Mouse (Mus musculus) liver, embryonic 14.5 days (tissue): Measurements from ENCODE around the gene Spp2. TPM values are rescaled to one million over a fixed set of nuclear protein-coding genes. Genes with fewer than 3 reads are reported as not detected.

Experiments used
- ATAC-seq: fragments of 200-750 bp; cut with Nextera tagmentation; 2 replicates; pipeline ENCODE4 v1.8.0; 2017; ENCODE audit warnings: moderate number of reproducible peaks, mild to moderate bottlenecking, moderate library complexity; ENCODE audit not compliant: insufficient read depth
- DNase-seq, 3 experiments: peaks; one replicate each; pipeline ENCODE4 v3.0.0-alpha.2; 2012 to 2013; ENCODE audit warnings: low read depth in 3 of 3, low spot score in 3 of 3
- H3K27ac ChIP-seq: fragments of 300-500 bp; sonication (generic); 2 replicates; pipeline ENCODE4 v1.5.1; 2014; ENCODE audit warnings: moderate library complexity, mild to moderate bottlenecking, control low read depth, inconsistent platforms
- H3K27me3 ChIP-seq: fragments of 300-500 bp; sonication (generic); 2 replicates; pipeline ENCODE4 v1.6.1; 2014; ENCODE audit warnings: mild to moderate bottlenecking, low read length, moderate library complexity; ENCODE audit not compliant: control insufficient read depth, insufficient read depth
- H3K36me3 ChIP-seq: fragments of 300-500 bp; sonication (generic); replicated peaks from 2 replicates; pipeline ENCODE4 v1.6.1; 2014; ENCODE audit warnings: low read depth; ENCODE audit not compliant: control insufficient read depth, insufficient read depth
- H3K4me1 ChIP-seq, 2 experiments: fragments of 200-500 bp in 1 of 2; fragments of 300-500 bp in 1 of 2; sonication (generic) in 1 of 2; replicated peaks; 2 replicates each; pipeline ENCODE4 v1.6.1; 2012 to 2014; ENCODE audit warnings: antibody characterized with exemption in 1 of 2, inconsistent platforms in 1 of 2, low read length in 1 of 2; ENCODE audit not compliant: control insufficient read depth in 2 of 2, insufficient read depth in 2 of 2
- H3K4me2 ChIP-seq: fragments of 300-500 bp; sonication (generic); 2 replicates; pipeline ENCODE4 v1.6.1; 2014; ENCODE audit warnings: low read depth, mild to moderate bottlenecking, control low read depth, moderate library complexity
- H3K4me3 ChIP-seq, 2 experiments: fragments of 200-500 bp in 1 of 2; fragments of 300-500 bp in 1 of 2; sonication (generic) in 1 of 2; 2 replicates each; pipeline ENCODE4 v1.5.1; 2012 to 2014; ENCODE audit warnings: low read depth in 2 of 2, low read length in 2 of 2, mild to moderate bottlenecking in 2 of 2, control low read depth in 1 of 2, inconsistent platforms in 1 of 2, moderate library complexity in 1 of 2; ENCODE audit not compliant: insufficient read depth in 1 of 2
- H3K9ac ChIP-seq: fragments of 300-500 bp; sonication (generic); replicated peaks from 2 replicates; pipeline ENCODE4 v1.6.1; 2014; ENCODE audit warnings: mild to moderate bottlenecking, control low read depth, moderate library complexity
- H3K9me3 ChIP-seq: fragments of 300-500 bp; sonication (generic); 2 replicates; pipeline ENCODE4 v1.6.1; 2016; ENCODE audit warnings: low read length, mixed read lengths; ENCODE audit not compliant: control insufficient read depth
- CTCF ChIP-seq: IDR thresholded peaks from 2 replicates; pipeline ENCODE4 v1.5.1; 2016; ENCODE audit warnings: antibody characterized with exemption, low read depth, control low read depth
- EP300 ChIP-seq: IDR thresholded peaks from 2 replicates; pipeline ENCODE4 v1.6.1; 2016; ENCODE audit warnings: antibody characterized with exemption, low read depth
- WGBS: fragments of 180-500 bp; shearing (Covaris S2); extraction: QIAGEN DNeasy Blood & Tissue Kit; methylation state at CpG from one replicate; pipeline ENCODE4 v1.1.7; 2014; ENCODE audit not compliant: insufficient replicate concordance; 5-methylcytosine and 5-hydroxymethylcytosine counted together
- polyA plus RNA-seq, 2 experiments: library from polyadenylated mRNA; depleted of rRNA in 1 of 2; stranded (reverse) in 1 of 2; unstranded in 1 of 2; fragments of >200 nt; fragmentation: Nextera tagmentation in 1 of 2; extraction: Ambion mirVana in 1 of 2; gene quantifications; 2 replicates each; pipeline versions ENCODE4 v1.2.1 to v1.2.3; 2012 to 2014

Gene Spp2
- polyA plus RNA-seq, 2 experiments: 168 to 329 TPM

GRCm38 (mm10) chr1:88459655-88460054, 52.9 kb downstream of the Spp2 start:
- WGBS: 62% methylated on average over 5 of the region's 5 CpGs
- H3K4me3 ChIP-seq: no peak overlapping the region
- no peak for TF ChIP-seq CTCF
- TF ChIP-seq EP300: no peak
- H3K4me2 ChIP-seq: no peak overlapping the region
- H3K27me3 ChIP-seq: no peaks in the 10 kb centered on the region
- no peaks in the 10 kb centered on the region for H3K9me3 ChIP-seq
- no peak overlapping the region for H3K27ac ChIP-seq
- no peaks in the 10 kb centered on the region for H3K36me3 ChIP-seq
- no peaks in the 10 kb centered on the region for H3K4me1 ChIP-seq
- H3K9ac ChIP-seq: no peak overlapping the region
- DNase-seq (no peak), ATAC-seq (no peak)

DNA sequence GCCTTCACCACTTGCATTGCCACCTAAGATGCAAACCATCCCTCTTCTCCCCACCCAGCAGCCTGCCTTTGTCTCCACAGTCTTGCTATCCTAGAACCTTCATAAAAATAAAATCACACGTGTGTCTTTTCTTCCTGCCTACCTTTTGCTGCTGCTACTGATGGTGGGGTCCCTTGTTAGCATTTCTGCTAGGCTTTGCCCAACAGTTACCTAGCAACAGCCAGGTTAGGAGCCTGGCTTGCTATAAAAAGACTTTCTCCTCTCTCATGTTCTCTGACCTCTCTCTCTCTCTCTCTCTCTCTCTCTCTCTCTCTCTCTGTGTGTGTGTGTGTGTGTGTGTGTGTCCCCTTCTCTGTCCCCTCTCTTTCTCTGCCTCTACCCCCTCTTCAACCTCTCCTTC, 54.3 kb downstream of the Spp2 start:
- no peak for DNase-seq
- Histone ChIP-seq H3K27me3 (no peaks in the 10 kb centered on the region), H3K27ac (no peak overlapping the region), H3K4me2 (no peak overlapping the region), H3K9ac (no peak overlapping the region), H3K9me3 (no peaks in the 10 kb centered on the region), H3K4me1 (no peaks in the 10 kb centered on the region), H3K4me3 (no peak overlapping the region), H3K36me3 (no peaks in the 10 kb centered on the region)
- no peak for ATAC-seq
- 12% methylated on average over 1 of the region's 1 CpGs for WGBS
- TF ChIP-seq CTCF (no peak), EP300 (no peak)

DNA sequence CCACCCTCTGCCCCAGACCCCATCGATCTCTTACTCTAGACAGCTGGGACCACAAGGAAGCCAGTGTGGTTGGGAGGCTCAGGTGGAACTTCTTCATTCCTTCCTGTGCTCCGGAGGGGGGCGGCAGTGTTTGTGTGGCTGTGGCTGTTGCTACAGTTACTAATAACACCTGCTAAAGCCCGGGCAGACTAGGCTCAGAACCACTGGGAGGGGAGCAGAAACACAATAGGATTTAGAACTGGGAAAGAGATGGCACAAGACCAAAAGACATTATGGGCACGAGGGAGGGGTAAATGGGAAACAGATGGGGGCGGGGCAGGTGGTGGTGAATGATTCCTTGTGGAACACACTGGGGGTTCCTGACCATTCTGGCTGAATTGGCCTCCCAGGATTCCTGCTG, 55.7 kb downstream of the Spp2 start:
- Histone ChIP-seq H3K9me3 (no peaks in the 10 kb centered on the region), H3K36me3 (no peaks in the 10 kb centered on the region), H3K9ac (no peak overlapping the region), H3K27ac (no peak overlapping the region), H3K4me3 (no peak overlapping the region), H3K4me2 (no peak overlapping the region), H3K4me1 (no peaks in the 10 kb centered on the region), H3K27me3 (no peaks in the 10 kb centered on the region)
- no peak for DNase-seq
- TF ChIP-seq EP300: no peak
- no peak for TF ChIP-seq CTCF
- no peak for ATAC-seq
- 15% methylated on average over 6 of the region's 6 CpGs for WGBS

- Histone ChIP-seq H3K27me3 (no peaks in the 10 kb centered on the region), H3K4me3 (no peak overlapping the region), H3K4me1 (no peaks in the 10 kb centered on the region), H3K9me3 (no peaks in the 10 kb centered on the region), H3K4me2 (no peak overlapping the region), H3K36me3 (no peaks in the 10 kb centered on the region), H3K9ac (no peak overlapping the region), H3K27ac (no peak overlapping the region)
- DNase-seq: no peak
- no peak for TF ChIP-seq EP300
- ATAC-seq: no peak
- 60% methylated on average over 3 of the region's 3 CpGs for WGBS
Measured at GRCm38 (mm10) chr1:88463241-88463640, 56.5 kb downstream of the Spp2 start.

DNA sequence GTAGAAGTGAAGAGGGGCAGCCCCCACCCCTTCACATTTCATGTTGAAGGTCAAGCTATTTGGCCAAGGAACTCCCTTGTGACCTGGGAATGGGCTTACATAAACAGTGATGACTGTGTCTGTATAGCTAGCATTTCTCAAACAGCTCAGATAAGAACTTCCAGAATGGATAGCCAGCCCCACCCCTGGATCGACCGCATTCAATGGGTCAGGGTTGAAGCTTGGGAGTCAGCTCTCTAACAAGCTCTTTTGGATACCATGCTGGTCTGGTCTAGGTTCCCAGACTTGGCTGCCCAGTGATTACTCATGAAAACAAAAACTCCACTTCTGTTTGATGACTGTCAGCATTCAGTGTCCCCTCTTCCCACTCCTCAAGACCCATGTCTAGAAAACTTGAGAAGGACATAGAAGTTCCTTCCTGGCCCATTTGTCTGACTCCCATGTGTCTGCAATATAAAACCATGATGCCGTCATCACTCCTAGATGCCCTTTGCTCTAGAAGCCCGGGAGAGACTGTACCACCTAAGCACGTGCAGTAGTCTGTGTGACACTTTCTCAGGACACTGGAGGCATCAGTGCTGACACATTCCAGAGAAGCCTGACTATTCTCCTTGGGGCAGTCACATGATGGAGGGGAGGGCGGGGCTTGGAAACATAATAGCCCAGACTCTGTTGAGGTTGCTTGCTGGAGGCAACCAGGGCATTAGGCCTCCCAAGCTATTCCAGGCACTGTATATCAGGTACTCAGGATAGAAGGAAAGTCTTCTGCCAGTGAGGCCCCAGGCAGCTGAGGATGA, 57.5 kb downstream of the Spp2 start:
- no peak for ATAC-seq
- WGBS: 63% methylated on average over 6 of the region's 6 CpGs

More for the DNA sequence above, 57.5 kb downstream of the Spp2 start:
- Histone ChIP-seq H3K27me3 (no peaks in the 10 kb centered on the region), H3K36me3 (no peaks in the 10 kb centered on the region), H3K4me2 (no peak overlapping the region), H3K4me3 (no peak overlapping the region), H3K9ac (no peak overlapping the region), H3K27ac (no peak overlapping the region), H3K4me1 (no peaks in the 10 kb centered on the region), H3K9me3 (no peaks in the 10 kb centered on the region)
- no peak for DNase-seq
- TF ChIP-seq CTCF: no peak
- no peak for TF ChIP-seq EP300
